ENCODE assay signal across 1 mouse cellular context in genomic region chr10:127103631-127104030, GRCm38 (mm10).
TF ChIP-seq lines count a peak whose summit lies in the region.

No protein-coding gene starts in this region.

TF ChIP-seq in MEL, 35 proteins besides CTCF, POLR2A, EP300 and RAD21:
- no peak for TF ChIP-seq MXI1 (IDR thresholded peaks at IDR 0.05; ENCODE audit: low read depth, low read length)
- TF ChIP-seq USF2 (IDR thresholded peaks at IDR 0.05; ENCODE audit: borderline replicate concordance in 1 of 2, insufficient read depth in 1 of 2, low read depth in 1 of 2, low read length in 2 of 2) = no peak
- TF ChIP-seq ZC3H11A (IDR thresholded peaks at IDR 0.05; ENCODE audit: low read depth, low read length) = no peak
- no peak for TF ChIP-seq TBP (IDR thresholded peaks at IDR 0.05; ENCODE audit: low read depth, low read length)
- no peak for TF ChIP-seq GATA1 (IDR thresholded peaks at IDR 0.05; ENCODE audit: low read depth, low read length)
- TF ChIP-seq E2F4 (IDR thresholded peaks at IDR 0.05; ENCODE audit: borderline replicate concordance, low read depth, low read length) = no peak
- no peak for TF ChIP-seq POLR2AphosphoS5 (IDR thresholded peaks at IDR 0.05; ENCODE audit: borderline replicate concordance, low read depth, low read length)
- TF ChIP-seq ZNF384 (IDR thresholded peaks at IDR 0.05; ENCODE audit: low read depth, low read length) = no peak
- no peak for TF ChIP-seq MYC (IDR thresholded peaks at IDR 0.05; ENCODE audit: low read depth, low read length)
- TF ChIP-seq HCFC1 (IDR thresholded peaks at IDR 0.05; ENCODE audit: low read depth, low read length) = no peak
- no peak for TF ChIP-seq SIN3A (IDR thresholded peaks at IDR 0.05; ENCODE audit: low read length)
